Mouse (Mus musculus) ES-E14 (cell line): ENCODE results near the gene Sumf1. TPM values are rescaled to one million over a fixed set of nuclear protein-coding genes. Genes with fewer than 3 reads are reported as not detected.

ENCODE experiments used
- DNase-seq: peaks from one replicate; pipeline ENCODE4 v3.0.0-alpha.2; 2013; ENCODE audit warnings: low read depth, low spot score
- H3K27ac ChIP-seq: 2 replicates; pipeline ENCODE4 v1.5.1; 2012; ENCODE audit warnings: low read depth, mild to moderate bottlenecking, low read length, moderate library complexity, mixed read lengths; ENCODE audit not compliant: poor library complexity, insufficient read depth, severe bottlenecking
- H3K36me3 ChIP-seq: 2 replicates; pipeline ENCODE4 v1.6.1; 2012; ENCODE audit warnings: mild to moderate bottlenecking, low read length, moderate library complexity, mixed read lengths; ENCODE audit not compliant: control insufficient read depth, poor library complexity, insufficient read depth, severe bottlenecking
- H3K4me1 ChIP-seq, 2 experiments: fragments of 150-350 bp in 1 of 2; sonication (generic) in 1 of 2; 2 replicates each; pipeline ENCODE4 v1.6.1; 2012; ENCODE audit warnings: low read length in 2 of 2, mild to moderate bottlenecking in 1 of 2, mixed read lengths in 1 of 2; ENCODE audit not compliant: control insufficient read depth in 2 of 2, insufficient read depth in 2 of 2, poor library complexity in 1 of 2
- H3K4me3 ChIP-seq, 2 experiments: fragments of 150-350 bp in 1 of 2; sonication (generic) in 1 of 2; 2 replicates each; pipeline ENCODE4 v1.5.1; 2012; ENCODE audit warnings: low read length in 2 of 2, low read depth in 1 of 2, mild to moderate bottlenecking in 1 of 2, mixed read lengths in 1 of 2; ENCODE audit not compliant: insufficient read depth in 1 of 2, poor library complexity in 1 of 2, severe bottlenecking in 1 of 2
- H3K9ac ChIP-seq: 2 replicates; pipeline ENCODE4 v1.6.1; 2012; ENCODE audit warnings: low read depth, mild to moderate bottlenecking, low read length, mixed read lengths; ENCODE audit not compliant: poor library complexity, insufficient read depth, severe bottlenecking
- H3K9me3 ChIP-seq: fragments of 150-350 bp; sonication (generic); 2 replicates; pipeline ENCODE4 v1.6.1; 2012; ENCODE audit warnings: low read depth, mild to moderate bottlenecking, low read length; ENCODE audit not compliant: control insufficient read depth, insufficient read depth
- CHD2 ChIP-seq: IDR thresholded peaks from 2 replicates; pipeline ENCODE4 v1.6.1; 2014; ENCODE audit warnings: mild to moderate bottlenecking, low read depth, low read length, inconsistent platforms
- HCFC1 ChIP-seq: IDR thresholded peaks from 2 replicates; pipeline ENCODE4 v1.6.1; 2012; ENCODE audit warnings: low read length, inconsistent platforms, borderline replicate concordance; ENCODE audit not compliant: insufficient read depth
- MAFK ChIP-seq: IDR thresholded peaks from 2 replicates; pipeline ENCODE4 v1.6.1; 2014; ENCODE audit warnings: mild to moderate bottlenecking, low read depth, low read length, inconsistent platforms; ENCODE audit not compliant: insufficient read depth
- ZC3H11A ChIP-seq: IDR thresholded peaks from 2 replicates; pipeline ENCODE4 v1.6.1; 2012; ENCODE audit warnings: low read depth, mild to moderate bottlenecking, inconsistent platforms, low read length, borderline replicate concordance
- ZNF384 ChIP-seq: IDR thresholded peaks from 2 replicates; pipeline ENCODE4 v1.6.1; 2012; ENCODE audit warnings: low read depth, low read length, inconsistent platforms
- in situ Hi-C, 2 experiments: fragments of 600-800 bp; cut with MboI; formaldehyde crosslinking; loops; one replicate each; pipeline ENCODE4 v1.15.1; 2025; ENCODE audit warnings: low sequenced_read_pairs in 2 of 2, inconsistent platforms in 1 of 2; ENCODE audit not compliant: unreplicated experiment in 2 of 2
- total RNA-seq: library from RNA; depleted of rRNA; stranded (reverse); fragments of 300-350 nt; gene quantifications from 2 replicates; pipeline ENCODE4 v1.2.3, GENCODE M21; 2012

Sumf1 gene
- total RNA-seq, 1 experiment, result 26.5 TPM

DNA sequence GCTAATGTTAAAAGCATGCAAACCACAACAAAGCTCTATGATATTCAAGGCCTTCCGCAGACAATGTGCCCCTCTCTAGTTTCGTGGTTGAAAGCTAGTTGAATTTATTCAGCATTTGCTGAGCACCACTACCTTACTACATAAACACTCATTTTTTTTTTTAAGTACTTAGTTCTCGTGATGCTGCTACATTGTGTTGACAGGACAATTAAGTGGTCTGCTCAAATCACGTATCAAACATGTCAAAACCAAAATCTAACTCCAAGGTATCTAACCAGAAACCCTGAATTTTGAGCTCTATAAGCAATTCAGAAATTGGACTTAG is 265 bp upstream of the Sumf1 start:
- Histone ChIP-seq H3K27ac (no peak overlapping the region), H3K9ac (no peak overlapping the region)
- in situ Hi-C loops, result no loop called here

DNA sequence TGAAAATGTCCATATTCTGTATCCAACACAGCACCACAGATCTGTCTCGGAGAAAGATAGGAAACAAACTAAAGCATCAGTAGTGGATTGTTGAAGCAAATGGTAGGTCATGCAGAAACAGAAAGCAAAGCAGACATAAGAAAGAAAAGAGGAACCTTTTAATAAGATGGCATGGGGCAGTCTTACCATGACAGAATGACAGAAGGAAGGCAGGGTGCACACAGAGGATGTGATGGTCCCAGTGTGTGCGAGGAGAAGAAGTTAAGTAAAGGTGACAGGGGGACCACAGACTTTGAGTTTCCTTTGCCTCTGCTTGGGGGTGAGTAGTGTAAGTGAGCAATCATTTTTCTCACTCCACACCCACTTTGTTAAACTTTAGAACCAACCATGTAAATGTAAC is 6.3 kb downstream of the Sumf1 start:
- no peaks in the 10 kb centered on the region for H3K9me3 ChIP-seq
- in situ Hi-C loops, result no loop called here
- no peak overlapping the region for H3K9ac ChIP-seq
- TF ChIP-seq ZC3H11A, result no peak
- TF ChIP-seq HCFC1, result no peak
- no peak for TF ChIP-seq CHD2
- no peaks in the 10 kb centered on the region for H3K4me1 ChIP-seq
- H3K4me3 ChIP-seq, result no peak overlapping the region
- peaks cover 2% of the 10 kb centered on the region; the same call in 1 of the 2 replicates for H3K36me3 ChIP-seq
- DNase-seq, result no peak
- H3K27ac ChIP-seq, result no peak overlapping the region

More for the DNA sequence above, 265 bp upstream of the Sumf1 start:
- Histone ChIP-seq H3K36me3 (no peaks in the 10 kb centered on the region), H3K4me1 (no peaks in the 10 kb centered on the region), H3K9me3 (no peaks in the 10 kb centered on the region), H3K4me3 (peak overlapping the region; percentile 62 to 79; a peak in 2 of 4 replicates)
- TF ChIP-seq CHD2 (no peak; the same call in 1 of the 2 replicates), MAFK (no peak), HCFC1 (no peak), ZNF384 (no peak), ZC3H11A (no peak)
- no peak for DNase-seq

DNA sequence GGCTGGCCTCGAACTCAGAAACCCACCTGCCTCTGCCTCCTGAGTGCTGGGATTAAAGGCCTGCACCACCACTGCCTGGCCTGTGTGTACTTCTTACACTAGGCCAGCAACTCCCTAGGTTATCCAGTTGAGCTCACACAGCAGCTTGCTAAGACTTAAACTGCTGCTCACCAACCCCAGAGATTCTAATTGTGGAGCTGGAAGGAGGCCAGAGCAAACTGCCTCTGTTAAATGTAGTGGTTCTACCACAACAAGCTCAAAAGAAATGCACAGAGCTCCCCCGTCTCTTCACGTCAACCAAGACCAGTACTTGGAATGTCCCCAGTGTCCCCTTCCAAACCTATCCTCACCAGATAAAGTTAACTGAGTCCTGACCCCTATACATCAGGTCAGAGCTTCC is 11.2 kb downstream of the Sumf1 start:
- Histone ChIP-seq H3K9me3 (no peaks in the 10 kb centered on the region), H3K9ac (no peak overlapping the region), H3K27ac (no peak overlapping the region), H3K36me3 (peaks cover 2% of the 10 kb centered on the region; the same call in 1 of the 2 replicates), H3K4me3 (no peak overlapping the region), H3K4me1 (no peaks in the 10 kb centered on the region)
- in situ Hi-C loops, result no loop called here
- TF ChIP-seq HCFC1, result no peak
- TF ChIP-seq MAFK, result no peak
- no peak for TF ChIP-seq ZNF384
- no peak for TF ChIP-seq ZC3H11A
- no peak for DNase-seq

DNA sequence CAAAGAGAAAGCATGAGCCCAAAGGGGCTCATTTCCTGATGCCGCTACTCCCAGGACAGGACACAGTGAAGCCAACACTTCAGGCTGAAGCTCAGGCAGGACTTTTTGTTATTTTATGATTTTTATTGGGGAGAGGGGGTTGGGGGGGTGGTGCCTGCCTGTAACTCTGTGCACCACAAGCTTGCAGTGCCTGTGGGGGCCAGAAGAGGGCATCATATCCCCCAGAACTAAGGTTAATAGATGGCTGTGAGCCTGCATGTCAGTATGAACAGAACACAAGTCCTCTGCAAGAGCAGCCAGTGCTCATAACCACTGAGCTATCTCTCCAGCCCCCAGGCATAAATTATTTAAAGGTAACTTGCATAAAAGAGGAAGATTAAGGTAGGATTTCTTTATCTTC is 13.2 kb downstream of the Sumf1 start:
- Histone ChIP-seq H3K4me3 (no peak overlapping the region), H3K36me3 (peaks cover 2% of the 10 kb centered on the region; the same call in 1 of the 2 replicates), H3K9ac (no peak overlapping the region), H3K27ac (no peak overlapping the region), H3K4me1 (no peaks in the 10 kb centered on the region), H3K9me3 (no peaks in the 10 kb centered on the region)
- DNase-seq, result no peak
- in situ Hi-C loops, result no loop called here
- TF ChIP-seq ZNF384 (no peak), ZC3H11A (0 out of 2 replicates have a peak, but pooled peaks have one; percentile 32)

DNA sequence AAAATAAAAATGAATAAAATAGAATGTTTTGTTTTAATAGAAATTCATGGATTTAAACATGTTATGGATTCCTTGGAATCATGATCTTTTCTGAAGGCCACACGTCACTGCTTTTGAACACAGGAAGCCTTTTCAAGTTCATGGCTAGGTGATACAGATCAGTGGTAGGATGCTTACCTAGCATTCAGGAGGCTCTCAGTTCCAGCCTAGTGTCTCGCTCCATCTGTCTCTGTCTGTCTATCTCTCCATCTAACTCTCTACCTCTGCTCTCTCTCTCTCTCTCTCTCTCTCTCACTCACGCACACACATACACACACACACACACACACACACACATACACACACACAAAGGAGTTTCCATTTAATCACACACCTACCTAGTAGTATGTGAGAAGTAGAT is 15.9 kb downstream of the Sumf1 start:
- Histone ChIP-seq H3K4me1 (no peaks in the 10 kb centered on the region), H3K4me3 (no peak overlapping the region), H3K27ac (no peak overlapping the region), H3K9ac (no peak overlapping the region), H3K9me3 (no peaks in the 10 kb centered on the region), H3K36me3 (no peaks in the 10 kb centered on the region)
- in situ Hi-C loops, result no loop called here
- no peak for TF ChIP-seq ZNF384
- TF ChIP-seq HCFC1, result no peak
- no peak for TF ChIP-seq CHD2
- TF ChIP-seq ZC3H11A, result no peak
- TF ChIP-seq MAFK, result no peak
- no peak for DNase-seq
